Mouse (Mus musculus) liver, embryonic 14.5 days (tissue): ENCODE data around the gene Dlx2. TPM values are rescaled to one million over a fixed set of nuclear protein-coding genes. Genes with fewer than 3 reads are reported as not detected.

ENCODE experiments used
- ATAC-seq: fragments of 200-750 bp; cut with Nextera tagmentation; 2 replicates; pipeline ENCODE4 v1.8.0; 2017; ENCODE audit warnings: moderate number of reproducible peaks, mild to moderate bottlenecking, moderate library complexity; ENCODE audit not compliant: insufficient read depth
- DNase-seq, 3 experiments: peaks; one replicate each; pipeline ENCODE4 v3.0.0-alpha.2; 2012 to 2013; ENCODE audit warnings: low read depth in 3 of 3, low spot score in 3 of 3
- H3K27ac ChIP-seq: fragments of 300-500 bp; sonication (generic); 2 replicates; pipeline ENCODE4 v1.5.1; 2014; ENCODE audit warnings: moderate library complexity, mild to moderate bottlenecking, control low read depth, inconsistent platforms
- H3K27me3 ChIP-seq: fragments of 300-500 bp; sonication (generic); 2 replicates; pipeline ENCODE4 v1.6.1; 2014; ENCODE audit warnings: mild to moderate bottlenecking, low read length, moderate library complexity; ENCODE audit not compliant: control insufficient read depth, insufficient read depth
- H3K36me3 ChIP-seq: fragments of 300-500 bp; sonication (generic); replicated peaks from 2 replicates; pipeline ENCODE4 v1.6.1; 2014; ENCODE audit warnings: low read depth; ENCODE audit not compliant: control insufficient read depth, insufficient read depth
- H3K4me1 ChIP-seq, 2 experiments: fragments of 200-500 bp in 1 of 2; fragments of 300-500 bp in 1 of 2; sonication (generic) in 1 of 2; replicated peaks; 2 replicates each; pipeline ENCODE4 v1.6.1; 2012 to 2014; ENCODE audit warnings: antibody characterized with exemption in 1 of 2, inconsistent platforms in 1 of 2, low read length in 1 of 2; ENCODE audit not compliant: control insufficient read depth in 2 of 2, insufficient read depth in 2 of 2
- H3K4me2 ChIP-seq: fragments of 300-500 bp; sonication (generic); 2 replicates; pipeline ENCODE4 v1.6.1; 2014; ENCODE audit warnings: low read depth, mild to moderate bottlenecking, control low read depth, moderate library complexity
- H3K4me3 ChIP-seq, 2 experiments: fragments of 200-500 bp in 1 of 2; fragments of 300-500 bp in 1 of 2; sonication (generic) in 1 of 2; 2 replicates each; pipeline ENCODE4 v1.5.1; 2012 to 2014; ENCODE audit warnings: low read depth in 2 of 2, low read length in 2 of 2, mild to moderate bottlenecking in 2 of 2, control low read depth in 1 of 2, inconsistent platforms in 1 of 2, moderate library complexity in 1 of 2; ENCODE audit not compliant: insufficient read depth in 1 of 2
- H3K9ac ChIP-seq: fragments of 300-500 bp; sonication (generic); replicated peaks from 2 replicates; pipeline ENCODE4 v1.6.1; 2014; ENCODE audit warnings: mild to moderate bottlenecking, control low read depth, moderate library complexity
- H3K9me3 ChIP-seq: fragments of 300-500 bp; sonication (generic); 2 replicates; pipeline ENCODE4 v1.6.1; 2016; ENCODE audit warnings: low read length, mixed read lengths; ENCODE audit not compliant: control insufficient read depth
- CTCF ChIP-seq: IDR thresholded peaks from 2 replicates; pipeline ENCODE4 v1.5.1; 2016; ENCODE audit warnings: antibody characterized with exemption, low read depth, control low read depth
- EP300 ChIP-seq: IDR thresholded peaks from 2 replicates; pipeline ENCODE4 v1.6.1; 2016; ENCODE audit warnings: antibody characterized with exemption, low read depth
- WGBS: fragments of 180-500 bp; shearing (Covaris S2); extraction: QIAGEN DNeasy Blood & Tissue Kit; methylation state at CpG from one replicate; pipeline ENCODE4 v1.1.7; 2014; ENCODE audit not compliant: insufficient replicate concordance; 5-methylcytosine and 5-hydroxymethylcytosine counted together
- polyA plus RNA-seq, 2 experiments: library from polyadenylated mRNA; depleted of rRNA in 1 of 2; stranded (reverse) in 1 of 2; unstranded in 1 of 2; fragments of >200 nt; fragmentation: Nextera tagmentation in 1 of 2; extraction: Ambion mirVana in 1 of 2; gene quantifications; 2 replicates each; pipeline versions ENCODE4 v1.2.1 to v1.2.3; 2012 to 2014

Dlx2 gene
- polyA plus RNA-seq, 2 experiments, result 0.01 TPM; not detected in 1

DNA sequence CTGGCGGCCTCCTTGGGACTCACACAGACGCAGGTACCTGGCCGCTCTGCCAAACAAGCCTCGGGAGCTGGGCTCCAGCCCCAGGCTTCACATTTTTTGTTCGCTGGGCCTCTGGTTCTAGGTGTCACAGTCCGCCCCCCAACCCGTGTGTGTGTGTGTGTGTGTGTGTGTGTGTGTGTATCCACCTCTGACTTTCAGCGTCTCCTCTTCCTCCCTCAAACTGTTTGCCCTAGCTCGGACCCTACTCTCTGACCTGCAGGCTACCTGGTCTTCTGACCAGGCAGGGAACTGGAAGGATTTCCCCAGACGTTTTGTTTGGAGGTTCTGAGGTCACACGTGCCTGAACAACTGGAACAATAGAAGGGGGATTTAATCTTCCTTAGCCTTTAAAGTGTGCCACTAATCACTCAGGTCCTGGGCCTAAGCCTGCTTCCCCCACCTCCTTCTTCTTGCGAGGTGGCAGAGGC, 15.4 kb downstream of the Dlx2 start:
- DNase-seq (no peak), ATAC-seq (no peak)
- Histone ChIP-seq H3K9ac (no peak overlapping the region), H3K4me1 (no peaks in the 10 kb centered on the region), H3K4me2 (no peak overlapping the region), H3K27me3 (peaks cover 97% of the 10 kb centered on the region), H3K27ac (no peak overlapping the region), H3K9me3 (no peaks in the 10 kb centered on the region), H3K4me3 (no peak overlapping the region), H3K36me3 (no peaks in the 10 kb centered on the region)
- WGBS, result 2% methylated on average over 12 of the region's 12 CpGs
- TF ChIP-seq CTCF (no peak), EP300 (no peak)

DNA sequence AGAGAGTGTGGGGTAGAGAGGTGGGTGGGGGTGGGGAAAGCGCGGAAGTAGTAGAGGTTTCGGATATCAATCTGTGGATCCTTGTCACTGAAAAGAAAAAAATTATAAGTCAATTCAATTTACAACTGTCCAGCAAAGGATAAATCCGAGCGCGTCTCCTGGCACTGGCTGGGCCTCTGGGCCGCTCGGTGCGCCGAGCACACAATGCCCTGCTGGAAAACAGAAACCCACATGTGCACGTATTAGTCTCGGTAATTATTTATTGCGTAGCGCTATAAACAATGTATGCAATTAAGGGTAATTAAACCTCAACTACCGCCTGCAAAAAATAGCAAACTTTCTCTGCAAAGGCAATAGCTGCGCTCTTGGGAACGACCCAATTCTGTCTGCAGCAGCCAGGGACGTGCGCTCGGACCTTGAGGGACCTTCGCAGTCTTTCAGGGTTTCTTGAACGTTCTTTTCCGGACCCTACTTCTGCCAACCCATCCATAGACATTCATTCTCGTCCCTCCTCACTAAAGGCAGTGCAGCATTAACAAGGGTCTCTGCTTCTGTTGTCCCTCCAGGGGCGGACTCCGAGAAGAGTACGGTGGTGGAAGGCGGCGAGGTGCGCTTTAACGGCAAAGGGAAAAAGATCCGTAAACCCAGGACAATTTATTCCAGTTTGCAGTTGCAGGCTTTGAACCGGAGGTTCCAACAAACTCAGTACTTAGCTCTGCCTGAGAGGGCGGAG, 16.0 kb downstream of the Dlx2 start:
- Histone ChIP-seq H3K4me1 (no peaks in the 10 kb centered on the region), H3K36me3 (no peaks in the 10 kb centered on the region), H3K9ac (no peak overlapping the region), H3K4me2 (no peak overlapping the region), H3K4me3 (no peak overlapping the region), H3K27ac (no peak overlapping the region), H3K27me3 (peaks cover 99% of the 10 kb centered on the region), H3K9me3 (no peaks in the 10 kb centered on the region)
- no peak for TF ChIP-seq EP300
- TF ChIP-seq CTCF, result no peak
- DNase-seq, result no peak
- WGBS, result 2% methylated on average over 34 of the region's 34 CpGs
- no peak for ATAC-seq

DNA sequence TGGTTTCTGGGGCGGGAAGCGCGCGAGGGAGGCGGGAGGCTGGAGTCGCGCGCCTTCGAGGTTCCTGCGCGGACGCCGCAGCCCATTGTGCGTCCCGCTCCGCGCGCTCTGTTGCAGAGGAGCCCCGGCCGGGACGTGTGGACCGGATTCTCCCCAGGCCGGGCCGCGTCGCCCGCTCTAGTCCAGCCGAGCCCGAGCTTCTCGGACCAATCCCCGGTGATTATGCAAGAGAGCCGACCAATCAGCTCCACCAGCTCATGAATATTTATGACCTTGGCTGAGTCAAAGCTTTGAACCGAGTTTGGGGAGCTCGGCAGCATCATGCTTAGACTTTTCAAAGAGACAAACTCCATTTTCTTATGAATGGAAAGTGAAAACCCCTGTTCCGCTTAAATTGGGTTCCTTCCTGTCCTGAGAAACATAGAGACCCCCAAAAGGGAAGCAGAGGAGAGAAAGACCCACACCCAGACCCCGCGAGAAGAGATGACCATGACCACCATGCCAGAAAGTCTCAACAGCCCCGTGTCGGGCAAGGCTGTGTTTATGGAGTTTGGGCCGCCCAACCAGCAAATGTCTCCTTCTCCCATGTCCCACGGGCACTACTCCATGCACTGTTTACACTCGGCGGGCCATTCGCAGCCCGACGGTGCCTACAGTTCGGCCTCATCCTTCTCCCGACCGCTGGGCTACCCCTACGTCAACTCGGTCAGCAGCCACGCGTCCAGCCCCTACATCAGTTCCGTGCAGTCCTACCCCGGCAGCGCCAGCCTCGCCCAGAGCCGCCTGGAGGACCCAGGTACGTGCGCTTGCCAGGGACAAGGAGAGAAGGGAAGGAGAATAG, 16.8 kb downstream of the Dlx2 start:
- no peak overlapping the region for H3K27ac ChIP-seq

DNA sequence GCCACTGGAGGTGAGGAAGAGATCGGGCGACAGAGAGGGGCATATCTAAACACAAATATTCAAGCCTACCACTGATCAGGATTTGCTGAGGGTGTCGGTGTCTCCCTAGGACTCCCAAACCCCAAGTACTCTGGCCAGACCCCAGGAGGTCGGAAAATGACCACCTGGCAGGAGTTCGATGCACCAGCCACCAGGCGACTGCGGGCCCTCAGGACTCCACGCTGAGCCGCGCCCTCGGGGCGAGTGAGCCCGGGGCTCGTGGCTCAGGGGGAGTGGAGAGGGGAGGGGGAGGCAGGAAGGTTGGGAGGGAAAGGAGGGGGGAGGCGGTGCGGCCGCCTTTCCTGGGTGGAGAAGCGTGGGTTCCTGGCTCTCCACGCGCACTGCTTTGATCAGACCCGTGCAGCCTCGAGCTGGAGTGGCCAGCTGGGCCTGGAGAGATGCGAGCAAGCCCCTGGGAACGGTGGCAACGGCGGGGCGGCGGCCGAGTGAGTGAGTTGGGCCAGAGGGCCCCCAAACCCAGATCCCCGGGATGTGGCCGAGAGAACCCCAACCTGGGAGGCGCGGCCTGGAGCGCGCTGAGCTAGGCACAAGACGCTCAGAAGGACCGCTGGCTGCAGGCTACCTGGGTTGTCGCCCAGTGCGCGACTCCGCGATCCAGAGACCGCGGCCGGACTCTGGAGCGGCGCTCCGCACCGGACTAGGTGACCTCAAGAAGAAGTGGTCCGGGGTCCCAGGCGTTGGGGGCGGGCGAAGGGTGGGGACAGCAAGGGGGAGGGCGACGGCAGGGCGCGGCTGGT, 17.6 kb downstream of the Dlx2 start:
- no peak for TF ChIP-seq EP300
- TF ChIP-seq CTCF, result no peak
- peak; percentile 45 for ATAC-seq
- WGBS, result under 1% methylated on average over 49 of the region's 57 CpGs

More for the DNA sequence above, 16.8 kb downstream of the Dlx2 start:
- peak; percentile 82 for ATAC-seq
- peak overlapping the region; percentile 60 for H3K4me2 ChIP-seq
- WGBS, result under 1% methylated on average over 60 of the region's 60 CpGs
- H3K4me1 ChIP-seq, result no peaks in the 10 kb centered on the region
- H3K4me3 ChIP-seq, result peak overlapping the region; percentile 8 to 31; a peak in 2 of 4 replicates
- no peak for TF ChIP-seq CTCF
- no peak for TF ChIP-seq EP300
- peaks cover 100% of the 10 kb centered on the region for H3K27me3 ChIP-seq
- no peak overlapping the region for H3K9ac ChIP-seq
- no peaks in the 10 kb centered on the region for H3K9me3 ChIP-seq
- no peaks in the 10 kb centered on the region for H3K36me3 ChIP-seq
- DNase-seq, result peak; percentile 52 to 56 (median 52)

More for the DNA sequence above, 17.6 kb downstream of the Dlx2 start:
- Histone ChIP-seq H3K9ac (no peak overlapping the region), H3K4me1 (no peaks in the 10 kb centered on the region), H3K4me3 (peak overlapping the region; percentile 8 to 31; a peak in 2 of 4 replicates), H3K4me2 (peak overlapping the region; percentile 60), H3K9me3 (no peaks in the 10 kb centered on the region), H3K27me3 (peaks cover 99% of the 10 kb centered on the region), H3K27ac (no peak overlapping the region), H3K36me3 (no peaks in the 10 kb centered on the region)
- DNase-seq, result no peak
